Mouse (Mus musculus) adrenal gland, postnatal 14 days (tissue): Measurements from ENCODE around the gene Tmem128. TPM values are rescaled to one million over a fixed set of nuclear protein-coding genes. Genes with fewer than 3 reads are reported as not detected.

Source experiments
- DNase-seq: peaks from one replicate; pipeline ENCODE4 v3.0.0; 2021; ENCODE audit warnings: mixed read lengths
- long read RNA-seq, 2 experiments: library from polyadenylated mRNA; stranded (forward); transcript quantifications; one replicate each; pipeline ENCODE4 v2.0.0; 2021
- total RNA-seq: library from RNA; stranded (reverse); gene quantifications from 2 replicates; pipeline ENCODE4 v1.2.3, GENCODE M21; 2021

Gene Tmem128
- 42.6 and 46.3 TPM in 2 replicates for total RNA-seq
- long read RNA-seq, experiment 1, transcript Tmem128-201 (5 exons, 1,291 nt): major isoform, 35 of 47 reads
- long read RNA-seq, experiment 1, partial matches to known transcripts: 6 of 47 reads
- long read RNA-seq, experiment 1, other reads (novel, unspliced or antisense): 1 of 47 reads
- long read RNA-seq, experiment 2, transcript Tmem128-201 (5 exons, 1,291 nt): major isoform, 32 of 37 reads
- long read RNA-seq, experiment 2, partial matches to known transcripts: 1 of 37 reads
- long read RNA-seq, experiment 2, other reads (novel, unspliced or antisense): 2 of 37 reads

GRCm38 (mm10) chr5:38260107-38260682 is at the start of gene Tmem128:
Gene Tmem128 (plus strand): TSS chr5:38260185.
- peak; percentile 77 for DNase-seq

GRCm38 (mm10) chr5:38211691-38212090 is 48.3 kb upstream of the Tmem128 start:
- no peak for DNase-seq

GRCm38 (mm10) chr5:38213009-38213408 is 47.0 kb upstream of the Tmem128 start:
- DNase-seq: no peak

- DNase-seq: no peak
These were observed 40.1 kb upstream of the Tmem128 start for GRCm38 (mm10) chr5:38219771-38220307.

GRCm38 (mm10) chr5:38220328-38220912 is 39.6 kb upstream of the Tmem128 start, which contains the start of the genes Zbtb49 and Lyar:
Gene Zbtb49 (minus strand): TSS chr5:38220457.
Gene Lyar (plus strand): TSS chr5:38220470.
- peak; percentile 97 for DNase-seq

- peak; percentile 79 for DNase-seq
These were observed 24.6 kb upstream of the Tmem128 start for GRCm38 (mm10) chr5:38235422-38235821.

- no peak for DNase-seq
These were observed 23.4 kb upstream of the Tmem128 start for GRCm38 (mm10) chr5:38236627-38237026.

- no peak for DNase-seq
These were observed 19.1 kb upstream of the Tmem128 start for GRCm38 (mm10) chr5:38240727-38241472.

GRCm38 (mm10) chr5:38241473-38241834 is 18.5 kb upstream of the Tmem128 start:
- no peak for DNase-seq

GRCm38 (mm10) chr5:38241966-38242365 is 18.0 kb upstream of the Tmem128 start:
- no peak for DNase-seq

GRCm38 (mm10) chr5:38255195-38255594 is 4.8 kb upstream of the Tmem128 start:
- DNase-seq: no peak

GRCm38 (mm10) chr5:38255644-38256043 is 4.3 kb upstream of the Tmem128 start:
- no peak for DNase-seq

- no peak for DNase-seq
These were observed 3.4 kb upstream of the Tmem128 start for GRCm38 (mm10) chr5:38256551-38256950.

GRCm38 (mm10) chr5:38258034-38258772 is 1.8 kb upstream of the Tmem128 start:
- DNase-seq: no peak

- DNase-seq: no peak
These were observed 1.2 kb upstream of the Tmem128 start for GRCm38 (mm10) chr5:38258773-38259146.

GRCm38 (mm10) chr5:38259455-38260106 is 404 bp upstream of the Tmem128 start:
- no peak for DNase-seq

- DNase-seq: no peak
These were observed 11.0 kb downstream of the Tmem128 start for GRCm38 (mm10) chr5:38270942-38271341.

GRCm38 (mm10) chr5:38273831-38274230 is 13.8 kb downstream of the Tmem128 start:
- DNase-seq: no peak

GRCm38 (mm10) chr5:38275771-38276170 is 15.8 kb downstream of the Tmem128 start, which contains the start of gene Otop1:
Gene Otop1 (plus strand): TSS chr5:38275972.
- DNase-seq: no peak

- peak; percentile 31 for DNase-seq
These were observed 16.5 kb downstream of the Tmem128 start for GRCm38 (mm10) chr5:38276451-38276850.
